Mouse (Mus musculus) natural killer cell, adult 2 months (primary cell): ENCODE measurements around the gene Gnas.

Experiments
- DNase-seq, 2 experiments: peaks; one replicate each; pipeline ENCODE4 v3.0.0; 2022; ENCODE audit warnings: low spot score in 2 of 2

The Gnas gene

GRCm38 (mm10) chr2:174359656-174360055 lies 75.5 kb downstream of the Gnas start:
- no peak for DNase-seq

GRCm38 (mm10) chr2:174366571-174366970 lies 82.5 kb downstream of the Gnas start:
- DNase-seq, result no peak

- no peak for DNase-seq
Measured at GRCm38 (mm10) chr2:174381021-174381420, 96.9 kb downstream of the Gnas start.

- no peak for DNase-seq
Measured at GRCm38 (mm10) chr2:174391936-174392335, 107.8 kb downstream of the Gnas start.

- DNase-seq, result no peak
Measured at GRCm38 (mm10) chr2:174392554-174392953, 108.4 kb downstream of the Gnas start.

- DNase-seq, result no peak
Measured at GRCm38 (mm10) chr2:174393383-174393782, 109.3 kb downstream of the Gnas start.
